Mouse (Mus musculus): Measurements from ENCODE around the gene Arhgap35. TPM values are rescaled to one million over a fixed set of nuclear protein-coding genes. Genes with fewer than 3 reads are reported as not detected.

Arhgap35 gene
- polyA plus RNA-seq, 1 experiment from 2014 or later = 11.5 TPM

DNA sequence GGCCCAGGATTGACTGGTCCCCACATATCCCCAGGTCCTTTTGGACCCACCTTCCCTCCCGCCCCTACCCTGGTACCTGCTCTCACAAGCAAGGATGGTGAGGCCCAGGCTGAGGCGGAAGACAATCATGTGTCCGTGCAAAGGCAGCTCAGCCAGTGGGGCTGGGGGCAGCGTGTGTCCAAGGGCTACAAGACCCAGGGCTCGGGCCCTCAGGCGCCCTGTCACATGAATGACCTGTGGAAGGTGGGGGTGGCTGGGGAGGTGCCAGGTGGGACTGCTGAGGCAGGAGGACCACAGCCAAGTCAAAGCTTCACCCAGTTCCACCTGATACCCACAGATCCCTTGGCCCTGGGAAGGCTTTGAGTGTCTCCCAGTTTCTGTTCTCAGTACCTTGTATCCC is 153.1 kb downstream of the Arhgap35 start:
- H3K4me2 ChIP-seq = no peak overlapping the region
- ATAC-seq (replicated peaks; ENCODE audit: low FRiP score) (no peak), DNase-seq (ENCODE audit: low spot score) (no peak)
- H3K27me3 ChIP-seq (replicated peaks; ENCODE audit: control insufficient read depth, insufficient read depth, low read length) = peaks cover 10% of the 10 kb centered on the region; the same call in 1 of the 2 replicates
- H3K4me3 ChIP-seq (ENCODE audit: low read depth, low read length) = no peak overlapping the region
- no peak overlapping the region for H3K9ac ChIP-seq (ENCODE audit: low read depth, low read length)
- no peaks in the 10 kb centered on the region for H3K9me3 ChIP-seq (ENCODE audit: control insufficient read depth, low read length)
- no peak overlapping the region for H3K27ac ChIP-seq (ENCODE audit: low read depth, low read length)
- WGBS = 65% methylated on average over 6 of the region's 6 CpGs
- H3K36me3 ChIP-seq (ENCODE audit: control insufficient read depth, insufficient read depth, low read length) = no peaks in the 10 kb centered on the region
- no peaks in the 10 kb centered on the region for H3K4me1 ChIP-seq (replicated peaks; ENCODE audit: control insufficient read depth, insufficient read depth, low read length)

DNA sequence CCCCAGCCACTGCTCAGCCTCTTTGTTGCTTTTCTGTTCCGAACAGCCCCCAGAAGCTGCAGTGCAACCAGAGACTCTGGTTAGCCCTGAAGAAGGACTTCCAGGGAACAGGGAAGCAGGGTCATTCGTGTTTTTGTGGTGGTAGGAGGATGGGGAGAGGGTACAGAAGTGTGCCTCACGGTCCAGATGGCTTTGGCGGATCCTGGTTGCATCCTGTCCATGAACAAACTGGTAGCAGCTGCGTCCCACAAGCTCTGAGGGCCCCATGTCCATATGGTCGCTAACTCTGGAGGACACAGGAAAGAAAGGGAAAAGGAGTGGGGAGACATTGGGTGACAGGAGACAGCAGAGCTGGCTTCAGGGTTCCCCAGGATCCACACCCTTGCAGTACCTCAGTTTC is 153.6 kb downstream of the Arhgap35 start:
- Histone ChIP-seq H3K9ac (ENCODE audit: low read depth, low read length) (no peak overlapping the region), H3K4me2 (no peak overlapping the region), H3K4me3 (ENCODE audit: low read depth, low read length) (no peak overlapping the region), H3K4me1 (replicated peaks; ENCODE audit: control insufficient read depth, insufficient read depth, low read length) (no peaks in the 10 kb centered on the region), H3K27me3 (replicated peaks; ENCODE audit: control insufficient read depth, insufficient read depth, low read length) (peaks cover 10% of the 10 kb centered on the region; the same call in 1 of the 2 replicates), H3K9me3 (ENCODE audit: control insufficient read depth, low read length) (no peaks in the 10 kb centered on the region), H3K27ac (ENCODE audit: low read depth, low read length) (no peak overlapping the region), H3K36me3 (ENCODE audit: control insufficient read depth, insufficient read depth, low read length) (no peaks in the 10 kb centered on the region)
- WGBS = 56% methylated on average over 6 of the region's 6 CpGs
- ATAC-seq (replicated peaks; ENCODE audit: low FRiP score) (no peak), DNase-seq (ENCODE audit: low spot score) (no peak)

GRCm38 (mm10) chr7:16460566-16460965 is 154.2 kb downstream of the Arhgap35 start:
- 53% methylated on average over 13 of the region's 13 CpGs for WGBS
- Histone ChIP-seq H3K4me2 (no peak overlapping the region), H3K36me3 (ENCODE audit: control insufficient read depth, insufficient read depth, low read length) (no peaks in the 10 kb centered on the region), H3K9ac (ENCODE audit: low read depth, low read length) (no peak overlapping the region), H3K27ac (ENCODE audit: low read depth, low read length) (no peak overlapping the region), H3K27me3 (replicated peaks; ENCODE audit: control insufficient read depth, insufficient read depth, low read length) (peaks cover 10% of the 10 kb centered on the region; the same call in 1 of the 2 replicates), H3K4me3 (ENCODE audit: low read depth, low read length) (no peak overlapping the region), H3K4me1 (replicated peaks; ENCODE audit: control insufficient read depth, insufficient read depth, low read length) (no peaks in the 10 kb centered on the region), H3K9me3 (ENCODE audit: control insufficient read depth, low read length) (no peaks in the 10 kb centered on the region)
- DNase-seq (ENCODE audit: low spot score) = no peak
- no peak for ATAC-seq (replicated peaks; ENCODE audit: low FRiP score)

GRCm38 (mm10) chr7:16456289-16456688 is 158.5 kb downstream of the Arhgap35 start:
- no peak overlapping the region for H3K4me2 ChIP-seq
- WGBS = 81% methylated on average over 5 of the region's 5 CpGs
- DNase-seq (ENCODE audit: low spot score) = no peak

DNA sequence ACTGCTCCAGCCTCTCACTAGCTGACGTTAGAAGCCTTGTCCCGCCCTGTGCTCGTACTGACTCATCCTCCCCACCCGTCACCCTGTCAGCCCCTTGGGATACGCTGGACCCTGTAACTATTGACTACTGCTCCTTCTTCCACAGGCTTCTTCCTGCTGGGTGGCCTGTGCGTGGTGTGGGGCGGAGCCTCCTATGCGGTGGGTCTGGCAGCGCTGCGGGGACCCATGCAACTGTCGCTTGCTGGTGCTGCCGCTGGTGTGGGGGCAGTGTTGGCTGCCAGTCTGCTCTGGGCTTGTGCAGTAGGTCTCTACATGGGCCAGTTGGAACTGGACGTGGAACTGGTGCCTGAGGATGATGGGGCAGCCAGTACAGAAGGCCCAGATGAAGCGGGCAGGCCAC is 159.8 kb downstream of the Arhgap35 start:
- Histone ChIP-seq H3K4me3 (ENCODE audit: low read depth, low read length) (no peak overlapping the region), H3K4me1 (replicated peaks; ENCODE audit: control insufficient read depth, insufficient read depth, low read length) (peaks cover 12% of the 10 kb centered on the region), H3K27ac (ENCODE audit: low read depth, low read length) (no peak overlapping the region), H3K9ac (ENCODE audit: low read depth, low read length) (no peak overlapping the region), H3K36me3 (ENCODE audit: control insufficient read depth, insufficient read depth, low read length) (0 out of 2 replicates have a peak, but pooled peaks cover 3% of the 10 kb centered on the region), H3K9me3 (ENCODE audit: control insufficient read depth, low read length) (no peaks in the 10 kb centered on the region), H3K27me3 (replicated peaks; ENCODE audit: control insufficient read depth, insufficient read depth, low read length) (no peaks in the 10 kb centered on the region), H3K4me2 (no peak overlapping the region)
- no peak for ATAC-seq (replicated peaks; ENCODE audit: low FRiP score)
- 90% methylated on average over 14 of the region's 14 CpGs for WGBS
- no peak for DNase-seq (ENCODE audit: low spot score)

More at GRCm38 (mm10) chr7:16456289-16456688, 158.5 kb downstream of the Arhgap35 start:
- Histone ChIP-seq H3K27me3 (replicated peaks; ENCODE audit: control insufficient read depth, insufficient read depth, low read length) (peaks cover 9% of the 10 kb centered on the region; the same call in 1 of the 2 replicates), H3K36me3 (ENCODE audit: control insufficient read depth, insufficient read depth, low read length) (0 out of 2 replicates have a peak, but pooled peaks cover 3% of the 10 kb centered on the region), H3K27ac (ENCODE audit: low read depth, low read length) (no peak overlapping the region), H3K9ac (ENCODE audit: low read depth, low read length) (no peak overlapping the region), H3K4me3 (ENCODE audit: low read depth, low read length) (no peak overlapping the region), H3K4me1 (replicated peaks; ENCODE audit: control insufficient read depth, insufficient read depth, low read length) (peaks cover 12% of the 10 kb centered on the region), H3K9me3 (ENCODE audit: control insufficient read depth, low read length) (no peaks in the 10 kb centered on the region)
- no peak for ATAC-seq (replicated peaks; ENCODE audit: low FRiP score)

DNA sequence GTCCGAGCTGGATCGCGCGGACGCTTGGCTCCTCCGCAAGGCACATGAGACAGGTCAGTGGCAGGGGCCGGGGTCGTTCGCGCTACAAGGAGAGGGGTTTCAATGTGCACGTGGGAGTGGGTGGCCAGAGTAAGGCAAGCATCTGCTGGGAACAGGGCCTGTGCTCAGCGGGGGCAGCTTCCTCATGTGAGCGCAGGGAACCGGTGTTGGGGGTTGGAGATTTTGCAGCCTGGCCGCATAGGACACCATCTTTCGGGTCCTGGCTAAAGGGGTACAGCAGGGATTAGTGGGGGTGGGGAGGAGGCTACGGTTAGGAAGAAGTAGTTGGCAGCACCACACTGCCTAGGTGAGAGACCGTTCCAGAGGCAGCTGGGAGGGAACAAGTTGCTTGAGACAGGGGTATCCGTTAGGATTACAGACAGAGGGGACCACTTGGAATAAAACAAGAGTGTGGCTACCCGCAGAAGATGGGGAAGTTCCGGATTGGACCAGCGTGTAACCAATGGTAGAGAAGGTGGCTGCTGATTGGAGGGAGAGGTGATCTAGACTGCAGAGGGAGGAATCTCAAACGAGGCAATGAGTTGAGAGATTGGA is 161.6 kb downstream of the Arhgap35 start:
- H3K27ac ChIP-seq (ENCODE audit: low read depth, low read length) = peak overlapping the region; percentile 11; the same call in 1 of the 2 replicates
- DNase-seq (ENCODE audit: low spot score) (peak; percentile 72), ATAC-seq (replicated peaks; ENCODE audit: low FRiP score) (peak; percentile 55)
- H3K4me2 ChIP-seq = peak overlapping the region; percentile 78
- 0 out of 2 replicates have a peak, but pooled peaks cover 3% of the 10 kb centered on the region for H3K36me3 ChIP-seq (ENCODE audit: control insufficient read depth, insufficient read depth, low read length)
- H3K4me3 ChIP-seq (ENCODE audit: low read depth, low read length) = peak overlapping the region; percentile 85
- H3K4me1 ChIP-seq (replicated peaks; ENCODE audit: control insufficient read depth, insufficient read depth, low read length) = peaks cover 12% of the 10 kb centered on the region
- H3K9me3 ChIP-seq (ENCODE audit: control insufficient read depth, low read length) = no peaks in the 10 kb centered on the region
- WGBS = 1% methylated on average over 23 of the region's 23 CpGs
- H3K9ac ChIP-seq (ENCODE audit: low read depth, low read length) = peak overlapping the region; percentile 68
- no peaks in the 10 kb centered on the region for H3K27me3 ChIP-seq (replicated peaks; ENCODE audit: control insufficient read depth, insufficient read depth, low read length)

GRCm38 (mm10) chr7:16452587-16453073 is 162.2 kb downstream of the Arhgap35 start, which contains the start of gene Tmem160:
Tmem160 (plus strand) TSS chr7:16452779.
- peak within 1 kb of the TSS; percentile 11; the same call in 1 of the 2 replicates for H3K27ac ChIP-seq (ENCODE audit: low read depth, low read length)
- H3K4me1 ChIP-seq (replicated peaks; ENCODE audit: control insufficient read depth, insufficient read depth, low read length) = peaks cover 12% of the 10 kb centered on the region
- ATAC-seq (replicated peaks; ENCODE audit: low FRiP score) = peak; percentile 99
- peak within 1 kb of the TSS; percentile 68 for H3K9ac ChIP-seq (ENCODE audit: low read depth, low read length)
- H3K36me3 ChIP-seq (ENCODE audit: control insufficient read depth, insufficient read depth, low read length) = 0 out of 2 replicates have a peak, but pooled peaks cover 3% of the 10 kb centered on the region
- H3K4me2 ChIP-seq = peak within 1 kb of the TSS; percentile 78
- H3K27me3 ChIP-seq (replicated peaks; ENCODE audit: control insufficient read depth, insufficient read depth, low read length) = no peaks in the 10 kb centered on the region
- H3K9me3 ChIP-seq (ENCODE audit: control insufficient read depth, low read length) = no peaks in the 10 kb centered on the region
- under 1% methylated on average over 30 of the region's 30 CpGs for WGBS
- H3K4me3 ChIP-seq (ENCODE audit: low read depth, low read length) = peak within 1 kb of the TSS; percentile 85
- peak; percentile 82 for DNase-seq (ENCODE audit: low spot score)

- no peaks in the 10 kb centered on the region for H3K27me3 ChIP-seq (replicated peaks; ENCODE audit: control insufficient read depth, insufficient read depth, low read length)
- peaks cover 12% of the 10 kb centered on the region for H3K4me1 ChIP-seq (replicated peaks; ENCODE audit: control insufficient read depth, insufficient read depth, low read length)
- H3K36me3 ChIP-seq (ENCODE audit: control insufficient read depth, insufficient read depth, low read length) = 0 out of 2 replicates have a peak, but pooled peaks cover 3% of the 10 kb centered on the region
- H3K9me3 ChIP-seq (ENCODE audit: control insufficient read depth, low read length) = no peaks in the 10 kb centered on the region
- no peak overlapping the region for H3K27ac ChIP-seq (ENCODE audit: low read depth, low read length)
- WGBS = 78% methylated on average over 6 of the region's 6 CpGs
- no peak overlapping the region for H3K9ac ChIP-seq (ENCODE audit: low read depth, low read length)
- DNase-seq (ENCODE audit: low spot score) = no peak
- ATAC-seq (replicated peaks; ENCODE audit: low FRiP score) = no peak
- H3K4me2 ChIP-seq = no peak overlapping the region; the same call in 1 of the 2 replicates
- H3K4me3 ChIP-seq (ENCODE audit: low read depth, low read length) = no peak overlapping the region
Observed at GRCm38 (mm10) chr7:16451656-16452055, 163.1 kb downstream of the Arhgap35 start.
